Mouse (Mus musculus) inflammation-experienced regulatory T-cells, adult 6 months (primary cell): ENCODE measurements around the gene Ripor2. TPM values are rescaled to one million over a fixed set of nuclear protein-coding genes. Genes with fewer than 3 reads are reported as not detected.

ENCODE experiments used
- ATAC-seq: one replicate; pipeline ENCODE4 v1.8.0; 2017
- polyA plus RNA-seq, 3 experiments: library from polyadenylated mRNA; unstranded; fragments of 100-300 nt; shearing (Covaris generic); gene quantifications; one replicate each; pipeline ENCODE4 v1.2.1; 2017

Gene Ripor2
- polyA plus RNA-seq, 3 experiments from 2014 or later, result 199 to 236 (median 232) TPM

- ATAC-seq, result no peak
Observed at GRCm38 (mm10) chr13:24584841-24585240, 2.9 kb downstream of the Ripor2 start.

DNA sequence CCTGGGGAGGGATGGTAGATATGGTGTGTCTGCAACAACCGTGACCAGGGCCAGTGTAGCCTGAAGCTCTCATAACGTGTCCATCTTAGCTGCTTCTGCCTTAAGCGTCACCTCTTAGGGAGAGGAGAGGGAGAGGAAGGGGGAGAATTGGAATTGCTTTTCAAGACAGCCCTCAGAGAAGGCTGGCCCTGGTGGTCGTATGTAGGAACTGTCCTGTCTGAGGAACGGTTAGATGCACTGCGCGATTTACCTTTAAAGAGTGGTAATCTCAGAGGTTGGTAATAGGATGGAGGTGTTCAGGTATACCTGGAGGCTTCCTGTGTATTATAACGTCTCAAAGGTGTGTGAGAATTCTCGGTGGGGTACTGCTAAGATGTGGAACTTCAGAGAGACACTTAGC, 3.4 kb downstream of the Ripor2 start:
- ATAC-seq, result no peak

GRCm38 (mm10) chr13:24587192-24587895, 5.4 kb downstream of the Ripor2 start:
- ATAC-seq, result no peak

- ATAC-seq, result peak; percentile 54
Observed at GRCm38 (mm10) chr13:24588603-24589002, 6.6 kb downstream of the Ripor2 start.

DNA sequence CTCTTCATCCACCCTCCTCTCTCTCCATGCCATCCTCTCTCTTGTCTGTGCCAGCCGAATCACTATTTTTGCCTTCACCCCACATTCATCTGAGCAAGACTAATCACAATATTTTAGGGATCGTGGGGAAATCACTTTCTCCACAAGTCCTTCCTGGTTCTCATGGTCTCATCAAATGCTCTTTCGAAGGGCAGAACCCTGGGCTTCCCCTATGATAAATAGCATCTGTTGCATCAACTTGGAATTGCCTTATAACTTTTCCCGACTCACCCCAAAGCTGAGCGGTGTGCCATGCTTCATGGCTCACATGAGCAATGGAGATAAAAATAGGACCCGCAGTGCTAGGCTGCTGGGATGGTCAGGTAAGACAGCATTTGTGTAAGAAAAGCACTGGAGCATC, 9.7 kb downstream of the Ripor2 start:
- ATAC-seq, result no peak

DNA sequence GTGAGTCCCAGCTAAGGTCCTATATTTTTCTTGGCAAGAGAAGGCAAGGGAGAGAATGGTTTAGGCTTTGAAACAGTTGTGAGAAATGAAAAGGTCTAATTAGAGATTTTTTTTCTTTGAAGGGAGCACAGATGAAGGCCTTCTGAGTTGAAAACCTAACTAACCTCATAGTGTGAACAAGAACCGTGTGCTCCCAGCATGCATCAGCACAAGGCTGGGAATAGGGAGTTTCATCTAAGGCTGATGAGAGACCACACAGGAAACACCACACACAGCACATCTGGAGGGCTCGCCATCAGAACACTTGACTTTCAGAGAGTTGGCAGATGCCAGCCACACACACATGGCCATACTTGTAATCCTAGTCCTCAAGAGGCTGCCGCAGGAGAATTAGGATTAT, 12.3 kb downstream of the Ripor2 start:
- no peak for ATAC-seq

GRCm38 (mm10) chr13:24599631-24600041, 17.6 kb downstream of the Ripor2 start:
- ATAC-seq, result peak; percentile 84

DNA sequence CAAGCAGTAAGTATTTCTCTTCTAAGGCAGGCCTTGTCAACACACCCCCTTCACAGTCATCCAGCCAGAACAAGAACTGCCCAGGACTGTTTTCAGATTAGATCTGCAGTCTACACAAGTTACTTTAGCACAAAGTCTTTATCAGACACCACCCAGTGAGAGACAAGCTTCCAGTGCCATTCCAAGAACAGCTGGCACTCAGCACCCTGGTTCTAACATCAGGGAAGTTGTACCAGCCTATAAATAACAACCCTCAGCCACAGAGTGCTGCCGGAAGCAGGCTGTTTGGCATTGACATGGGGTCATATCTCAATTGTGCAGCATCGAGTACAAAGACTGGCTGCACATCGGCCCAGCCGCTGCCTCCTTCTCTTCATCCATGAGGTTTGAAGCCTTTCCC, 21.0 kb downstream of the Ripor2 start:
- no peak for ATAC-seq

GRCm38 (mm10) chr13:24603591-24604009, 21.6 kb downstream of the Ripor2 start:
- ATAC-seq, result no peak

- no peak for ATAC-seq
Observed at GRCm38 (mm10) chr13:24604096-24604495, 22.1 kb downstream of the Ripor2 start.

DNA sequence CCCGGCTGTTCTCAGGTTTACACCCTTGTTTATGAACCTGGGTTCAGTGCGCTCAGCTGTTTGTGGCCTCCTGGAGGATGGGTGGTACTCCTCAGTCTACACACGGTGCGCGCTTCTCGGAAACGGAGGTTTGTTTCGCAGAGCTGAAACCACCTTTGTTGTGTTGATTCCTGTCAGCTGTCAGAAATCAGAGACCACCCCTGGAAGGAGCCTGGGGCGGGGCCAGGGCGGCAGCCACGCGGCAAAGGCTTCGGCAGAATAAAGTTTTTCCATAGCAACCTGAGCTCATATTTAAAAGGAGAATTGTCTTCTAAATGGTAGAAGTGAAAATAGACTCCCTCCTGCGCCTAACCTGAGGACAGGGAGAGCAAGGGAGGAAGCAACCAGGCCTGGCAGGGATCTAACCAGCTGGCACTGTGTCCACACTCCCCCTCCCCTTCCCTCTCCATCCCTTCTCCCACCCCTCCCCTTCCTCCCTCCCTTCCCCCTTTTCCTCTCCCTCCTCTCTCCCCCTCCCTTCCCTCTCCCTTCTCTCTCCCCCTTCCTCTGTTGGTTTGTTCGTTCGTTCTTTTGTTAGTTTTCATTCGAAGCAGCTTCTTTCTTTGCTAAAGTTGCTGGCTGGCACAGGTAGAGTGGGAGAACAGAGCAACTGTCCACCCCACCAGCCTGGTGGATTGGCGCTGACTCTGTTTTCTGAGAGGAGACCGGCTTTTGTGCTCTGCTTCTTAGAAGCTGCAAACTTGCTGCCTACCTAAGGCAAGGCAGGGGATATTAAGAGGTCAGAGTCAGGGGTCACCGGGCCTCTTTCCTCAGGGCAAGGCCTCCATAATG, 23.0 kb downstream of the Ripor2 start:
- ATAC-seq, result peak; percentile 89

GRCm38 (mm10) chr13:24605755-24606154, 23.8 kb downstream of the Ripor2 start:
- ATAC-seq, result no peak

DNA sequence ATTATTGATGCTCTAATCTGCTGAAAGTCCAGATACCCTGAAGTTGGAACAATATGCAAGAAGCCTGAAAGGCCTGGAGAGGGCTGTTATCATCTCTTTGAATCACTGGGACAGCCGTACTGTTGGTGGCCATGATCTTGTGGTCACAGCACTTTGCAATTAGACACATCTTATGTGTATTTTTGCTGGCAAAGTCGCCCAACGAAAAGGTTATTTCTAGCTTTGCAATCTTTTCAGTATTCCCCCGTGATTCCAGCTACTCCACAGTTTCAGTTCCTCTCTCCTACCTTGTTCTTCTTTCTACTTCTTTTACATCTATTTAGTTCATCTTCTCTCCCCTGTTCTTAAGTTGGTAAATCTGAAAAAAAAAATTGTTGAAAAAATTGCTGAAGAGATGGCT, 26.0 kb downstream of the Ripor2 start:
- no peak for ATAC-seq

GRCm38 (mm10) chr13:24608709-24609108, 26.7 kb downstream of the Ripor2 start:
- no peak for ATAC-seq

- no peak for ATAC-seq
Observed at GRCm38 (mm10) chr13:24610883-24611282, 28.9 kb downstream of the Ripor2 start.

DNA sequence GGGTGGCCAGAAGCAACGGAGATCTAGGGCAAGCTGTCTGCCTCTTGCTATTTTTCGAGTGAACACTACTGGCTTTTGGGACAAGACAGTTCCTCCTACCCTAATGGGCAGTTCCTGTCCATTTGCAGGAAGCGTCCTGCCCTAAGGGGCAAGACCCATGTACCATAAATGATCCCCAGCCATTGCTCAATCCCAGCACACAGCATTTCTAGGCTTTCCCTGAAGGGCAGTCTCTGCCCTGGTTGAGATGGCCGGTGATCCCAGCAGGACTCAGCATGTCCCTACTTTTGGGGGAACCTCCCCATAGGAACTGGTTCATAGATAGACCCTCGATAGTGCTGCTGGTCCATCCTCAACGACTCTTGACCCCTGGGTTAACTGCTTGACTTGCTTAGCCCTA, 31.0 kb downstream of the Ripor2 start:
- ATAC-seq, result no peak

GRCm38 (mm10) chr13:24613433-24613832, 31.4 kb downstream of the Ripor2 start:
- ATAC-seq, result peak; percentile 82

DNA sequence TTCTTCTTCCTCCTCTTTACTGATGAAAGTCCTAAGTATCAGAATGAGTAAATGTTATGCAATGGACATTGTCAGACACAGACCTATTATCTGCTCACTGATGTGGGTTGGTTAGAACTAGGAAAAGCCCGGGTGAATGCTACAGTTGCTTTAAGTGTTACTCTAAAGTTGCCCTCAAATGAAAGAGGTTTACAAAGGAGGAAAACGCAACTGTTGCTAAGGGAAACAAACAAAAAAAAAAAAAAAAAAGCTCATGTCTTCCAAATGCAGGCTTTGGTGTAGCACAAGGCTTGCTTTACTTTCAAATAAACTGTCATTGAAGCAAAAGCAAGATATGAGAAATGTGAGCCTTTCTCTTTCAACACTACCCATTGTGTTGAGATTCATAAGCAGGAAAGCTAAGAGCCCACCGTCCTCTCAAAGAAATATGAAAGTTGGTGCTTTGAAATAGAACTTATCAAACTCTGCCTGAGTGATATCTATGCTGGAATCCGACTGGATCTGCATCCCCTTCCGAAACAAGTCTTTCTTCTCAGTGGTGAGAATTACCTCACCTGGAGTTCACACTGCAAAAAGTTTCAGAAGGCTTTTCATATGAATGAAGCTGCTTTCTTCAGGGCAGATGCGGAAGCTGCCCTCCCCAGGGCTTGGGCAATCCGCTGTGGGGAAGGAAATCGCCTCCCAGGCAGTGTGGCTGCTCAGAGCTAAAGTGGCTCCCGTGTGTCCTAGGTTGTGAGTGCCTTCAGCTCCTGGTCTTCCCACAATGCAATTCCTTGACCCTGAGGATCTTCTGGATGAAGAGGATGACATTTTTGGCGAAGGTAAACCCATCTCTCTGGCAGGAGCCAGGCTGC, 32.2 kb downstream of the Ripor2 start:
- peak; percentile 10 for ATAC-seq

GRCm38 (mm10) chr13:24615921-24616565, 34.1 kb downstream of the Ripor2 start:
- peak; percentile 6 for ATAC-seq

DNA sequence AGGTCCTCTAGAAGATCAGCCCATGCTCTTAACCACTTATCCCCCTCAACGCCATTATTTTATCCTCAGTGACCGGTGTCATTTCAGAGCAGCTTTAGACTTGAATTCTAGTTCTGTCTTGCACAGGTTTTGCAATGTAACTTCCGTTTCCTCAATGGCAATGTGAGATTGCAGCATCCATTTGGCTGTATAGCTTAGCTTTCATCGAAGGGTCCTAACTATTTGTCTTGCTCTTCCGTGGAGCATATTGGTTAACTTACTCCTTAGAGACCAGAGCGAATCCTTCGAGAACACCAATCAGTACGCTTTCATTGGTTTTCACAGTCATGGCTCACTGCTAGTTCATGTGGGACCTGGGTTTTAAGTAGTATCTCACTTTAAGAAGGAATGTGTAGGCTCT, 34.7 kb downstream of the Ripor2 start:
- no peak for ATAC-seq

DNA sequence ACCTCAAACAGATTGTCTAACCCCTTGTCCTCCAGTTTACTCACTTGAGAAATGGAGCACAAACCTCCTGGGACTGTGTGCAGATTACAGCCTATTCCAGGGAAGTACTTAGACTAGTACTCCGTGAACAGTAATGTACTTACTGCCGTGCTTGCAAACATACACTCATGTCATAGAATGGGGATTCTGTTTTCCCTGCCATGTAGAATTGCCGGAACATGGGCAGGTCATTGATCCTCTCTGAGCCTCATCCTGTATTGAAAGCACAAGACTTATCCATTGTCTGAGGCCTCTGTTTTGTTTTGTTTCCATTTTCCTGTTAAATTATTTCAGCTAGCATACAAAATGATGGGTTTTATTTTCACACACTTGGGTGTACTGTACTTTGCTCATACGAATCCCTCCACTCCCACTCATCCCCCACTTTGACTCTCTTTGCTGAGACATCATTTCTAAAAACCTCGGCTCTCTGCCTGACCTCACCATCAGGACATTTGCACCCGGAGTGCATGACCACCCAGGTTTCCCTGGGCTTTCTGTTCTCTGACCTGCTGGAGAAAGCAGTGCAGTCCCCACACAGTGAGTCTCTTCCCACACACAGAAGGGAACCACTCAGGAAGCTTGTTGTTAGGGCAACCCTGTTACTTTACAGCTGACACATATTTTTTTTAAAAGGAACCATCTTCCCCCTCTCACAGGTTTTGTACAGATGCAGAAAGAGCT, 35.2 kb downstream of the Ripor2 start:
- no peak for ATAC-seq

GRCm38 (mm10) chr13:24617799-24618130, 35.8 kb downstream of the Ripor2 start:
- ATAC-seq, result peak; percentile 56
